7 mouse cellular contexts compared by ENCODE assay signal in the genomic region with DNA sequence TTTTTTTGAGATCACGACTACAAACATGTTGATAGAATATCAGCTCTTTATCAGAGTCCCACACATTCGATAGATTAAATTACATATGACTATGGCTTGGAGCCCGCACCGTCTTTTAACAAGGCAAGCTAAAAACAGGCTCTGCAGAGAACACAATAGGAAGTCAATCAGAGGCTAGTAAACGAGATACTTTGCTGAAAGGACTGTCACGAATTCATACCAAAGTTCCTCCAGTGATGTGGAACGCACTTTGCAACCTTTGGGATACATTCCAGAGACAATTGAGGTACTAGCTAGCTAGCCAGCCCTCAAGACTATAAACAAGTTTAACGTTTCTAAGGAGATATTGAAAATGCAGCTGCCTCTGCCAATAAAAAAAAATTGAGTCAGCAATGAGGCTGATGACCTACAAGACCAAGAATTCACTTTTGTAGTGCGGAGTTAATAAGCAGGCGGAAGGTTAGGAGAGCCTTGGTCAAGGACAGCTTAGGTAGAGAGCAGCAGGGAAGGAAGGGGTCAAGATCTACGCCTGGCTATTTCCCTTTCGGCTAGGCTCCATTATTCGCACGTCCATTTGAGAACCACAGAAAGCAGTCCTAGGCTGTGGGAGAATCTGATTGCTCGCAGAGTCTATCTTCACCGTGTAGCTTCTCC. TPM values are rescaled to one million over a fixed set of nuclear protein-coding genes. Genes with fewer than 3 reads are reported as not detected.
DNase-seq lines count a peak whose midpoint lies in the region; ATAC-seq lines count a peak whose summit lies in the region.

No protein-coding gene starts in this region.

- peak overlapping the region; percentile 66 for H3K4me2 ChIP-seq in lung, embryonic 16.5 days (ENCODE audit: low read depth, low read length)
- peak overlapping the region; percentile 72 for H3K4me2 ChIP-seq in embryonic facial prominence, embryonic 15.5 days (replicated peaks)
- H3K4me2 ChIP-seq in intestine, embryonic 14.5 days (ENCODE audit: low read length) = peak overlapping the region; percentile 84

- H3K36me3 ChIP-seq in lung, embryonic 16.5 days (ENCODE audit: control insufficient read depth, insufficient read depth, low read length) = no peaks in the 10 kb centered on the region
- H3K36me3 ChIP-seq in embryonic facial prominence, embryonic 15.5 days = no peaks in the 10 kb centered on the region
- H3K36me3 ChIP-seq in intestine, embryonic 14.5 days (ENCODE audit: control insufficient read depth, insufficient read depth, low read length) = no peaks in the 10 kb centered on the region
- H3K36me3 ChIP-seq in macrophage (ENCODE audit: inconsistent target) = no peaks in the 10 kb centered on the region

- H3K4me1 ChIP-seq in lung, embryonic 16.5 days (replicated peaks; ENCODE audit: control insufficient read depth, insufficient read depth, low read length) = peaks cover 16% of the 10 kb centered on the region
- peaks cover 16% of the 10 kb centered on the region for H3K4me1 ChIP-seq in embryonic facial prominence, embryonic 15.5 days
- H3K4me1 ChIP-seq in intestine, embryonic 14.5 days (replicated peaks; ENCODE audit: control insufficient read depth, insufficient read depth, low read length) = peaks cover 17% of the 10 kb centered on the region

- under 1% methylated on average over 16 of the region's 16 CpGs for WGBS in lung, embryonic 16.5 days
- 1% methylated on average over 16 of the region's 16 CpGs for WGBS in embryonic facial prominence, embryonic 15.5 days
- 2% methylated on average over 16 of the region's 16 CpGs for WGBS in intestine, embryonic 14.5 days
- WGBS in macrophage (ENCODE audit: missing documents) = 1% methylated on average over 16 of the region's 16 CpGs

- peak overlapping the region; percentile 100 for H3K27ac ChIP-seq in lung, embryonic 16.5 days (ENCODE audit: low read length)
- H3K27ac ChIP-seq in embryonic facial prominence, embryonic 15.5 days (replicated peaks) = peak overlapping the region; percentile 99
- H3K27ac ChIP-seq in intestine, embryonic 14.5 days (ENCODE audit: low read depth) = peak overlapping the region; percentile 98
- peak overlapping the region; percentile 87 for H3K27ac ChIP-seq in macrophage

- no peaks in the 10 kb centered on the region for H3K27me3 ChIP-seq in lung, embryonic 16.5 days (ENCODE audit: control insufficient read depth, insufficient read depth, low read depth, low read length)
- no peaks in the 10 kb centered on the region for H3K27me3 ChIP-seq in embryonic facial prominence, embryonic 15.5 days
- no peaks in the 10 kb centered on the region for H3K27me3 ChIP-seq in intestine, embryonic 14.5 days (replicated peaks; ENCODE audit: control insufficient read depth, insufficient read depth, low read length)

- no peaks in the 10 kb centered on the region for H3K9me3 ChIP-seq in lung, embryonic 16.5 days (ENCODE audit: control insufficient read depth, low read length)
- no peaks in the 10 kb centered on the region for H3K9me3 ChIP-seq in embryonic facial prominence, embryonic 15.5 days (replicated peaks)
- no peaks in the 10 kb centered on the region for H3K9me3 ChIP-seq in intestine, embryonic 14.5 days (ENCODE audit: control insufficient read depth, low read length)

- H3K9ac ChIP-seq in lung, embryonic 16.5 days (ENCODE audit: low read length) = peak overlapping the region; percentile 83
- peak overlapping the region; percentile 61 for H3K9ac ChIP-seq in embryonic facial prominence, embryonic 15.5 days
- H3K9ac ChIP-seq in intestine, embryonic 14.5 days (ENCODE audit: low read length) = peak overlapping the region; percentile 62

- ATAC-seq in lung, embryonic 16.5 days (ENCODE audit: low read depth) = no peak
- no peak for ATAC-seq in embryonic facial prominence, embryonic 15.5 days (ENCODE audit: insufficient number of reproducible peaks, low FRiP score, low TSS enrichment, low read depth)
- no peak; the same call in 1 of the 2 replicates for ATAC-seq in intestine, embryonic 14.5 days (replicated peaks; ENCODE audit: low FRiP score, low TSS enrichment, low read depth)

- H3K4me3 ChIP-seq in lung, embryonic 16.5 days (ENCODE audit: low read length) = peak overlapping the region; percentile 80
- peak overlapping the region; percentile 64 for H3K4me3 ChIP-seq in embryonic facial prominence, embryonic 15.5 days (replicated peaks)
- H3K4me3 ChIP-seq in intestine, embryonic 14.5 days (ENCODE audit: low read depth, low read length) = peak overlapping the region; percentile 60
- H3K4me3 ChIP-seq in macrophage (ENCODE audit: inconsistent target) = peak overlapping the region; percentile 55

- peaks cover 32% of the 10 kb centered on the region for H3K79me2 ChIP-seq in macrophage (ENCODE audit: inconsistent target)

- no peak for DNase-seq in lung, postnatal 14 days
- DNase-seq in NIH3T3 (ENCODE audit: low read depth) = peak; percentile 52
- peak; percentile 70 for DNase-seq in intestine, embryonic 14.5 days (ENCODE audit: low spot score)
- DNase-seq in gastrocnemius, adult 8-10 months (ENCODE audit: low spot score in 2 of 2) = no peak

RNA-seq across cellular contexts. Expression of a gene that starts 44.7 kb away (rescaled TPM):
- polyA plus RNA-seq in lung, embryonic 16.5 days (2015; fragmentation: Nextera tagmentation; extraction: Ambion mirVana) = 39.1 and 40.0 TPM in 2 replicates
- 33.8 and 40.4 TPM in 2 replicates for polyA plus RNA-seq in embryonic facial prominence, embryonic 15.5 days (2015; fragmentation: Nextera tagmentation; extraction: Ambion mirVana)
- 45.4 and 51.7 TPM in 2 replicates for polyA plus RNA-seq in intestine, embryonic 14.5 days (2014; fragmentation: Nextera tagmentation; extraction: Ambion mirVana)
- 100 to 1,000 TPM; 199 to 302 (median 234) TPM for total RNA-seq in macrophage (2018; cell fraction: chromatin; rRNA removed)
- total RNA-seq in macrophage (2018; cell fraction: cytosol; rRNA removed) = 10 to 100 TPM; 23.5 to 39.2 (median 30.4) TPM
- total RNA-seq in macrophage (2018; cell fraction: nucleus; rRNA removed) = 100 to 1,000 TPM in 13 of 26 experiments, 10 to 100 TPM in 13; 66.3 to 233 (median 108) TPM
- polyA plus RNA-seq in macrophage (2018) = 18.0 to 41.6 TPM (median 28.5 TPM) in 3 replicates
- 10 to 100 TPM; 19.2 to 22.6 (median 20.8) TPM for total RNA-seq in gastrocnemius, adult 8-10 months (2022)

Comparison
In these comparisons a context has a peak if more than half of its experiments do, and no peak if none do; other contexts are left out.
1. DNase-seq: peak in NIH3T3 (single experiment) and intestine, embryonic 14.5 days (single experiment); none in lung, postnatal 14 days (single experiment) and gastrocnemius, adult 8-10 months (0 of 2).
2. Peak in every context shown above with its lines, with median percentiles within 50 percentile points of each other: H3K27ac ChIP-seq, H3K4me2 ChIP-seq, H3K4me3 ChIP-seq and H3K9ac ChIP-seq.